Mouse (Mus musculus) heart, embryonic 13.5 days (tissue): Measurements from ENCODE around the gene Trp53i11. TPM values are rescaled to one million over a fixed set of nuclear protein-coding genes. Genes with fewer than 3 reads are reported as not detected.

Experiments used
- ATAC-seq: fragments of 200-750 bp; cut with Nextera tagmentation; 2 replicates; pipeline ENCODE4 v1.8.0; 2017; ENCODE audit warnings: moderate TSS enrichment; ENCODE audit not compliant: insufficient number of reproducible peaks, low FRiP score, low TSS enrichment; ENCODE audit errors: extremely low read depth
- H3K27ac ChIP-seq: fragments of 300-500 bp; sonication (generic); replicated peaks from 2 replicates; pipeline ENCODE4 v1.5.1; 2015; ENCODE audit warnings: moderate library complexity, mild to moderate bottlenecking, inconsistent platforms
- H3K27me3 ChIP-seq: fragments of 300-500 bp; sonication (generic); replicated peaks from 2 replicates; pipeline ENCODE4 v1.6.1; 2015; ENCODE audit warnings: mild to moderate bottlenecking, inconsistent platforms
- H3K36me3 ChIP-seq: fragments of 300-500 bp; sonication (generic); 2 replicates; pipeline ENCODE4 v1.6.1; 2015; ENCODE audit warnings: mild to moderate bottlenecking, inconsistent platforms
- H3K4me1 ChIP-seq: fragments of 300-500 bp; sonication (generic); 2 replicates; pipeline ENCODE4 v1.6.1; 2015; ENCODE audit warnings: inconsistent platforms
- H3K4me2 ChIP-seq: fragments of 300-500 bp; sonication (generic); 2 replicates; pipeline ENCODE4 v1.6.1; 2015; ENCODE audit warnings: inconsistent platforms, mild to moderate bottlenecking, moderate library complexity
- H3K4me3 ChIP-seq: fragments of 300-500 bp; sonication (generic); 2 replicates; pipeline ENCODE4 v1.5.1; 2015; ENCODE audit warnings: moderate library complexity, mild to moderate bottlenecking, inconsistent platforms
- H3K9ac ChIP-seq: fragments of 300-500 bp; sonication (generic); 2 replicates; pipeline ENCODE4 v1.6.1; 2015; ENCODE audit warnings: inconsistent platforms, mild to moderate bottlenecking, moderate library complexity
- H3K9me3 ChIP-seq: fragments of 300-500 bp; sonication (generic); 2 replicates; pipeline ENCODE4 v1.6.1; 2016; ENCODE audit warnings: inconsistent platforms
- WGBS: fragments of 180-500 bp; shearing (Covaris S2); methylation state at CpG from one replicate; pipeline ENCODE4 v1.1.7; 2015; ENCODE audit warnings: mixed read lengths; 5-methylcytosine and 5-hydroxymethylcytosine counted together
- polyA plus RNA-seq: library from polyadenylated mRNA; unstranded; fragments of >200 nt; fragmentation: Nextera tagmentation; extraction: Ambion mirVana; gene quantifications from 2 replicates; pipeline ENCODE4 v1.2.1, GENCODE M21; 2015

The Trp53i11 gene
- polyA plus RNA-seq, 1 experiment from 2014 or later = 24.5 TPM

GRCm38 (mm10) chr2:93220447-93220846 lies 33.1 kb downstream of the Trp53i11 start:
- Histone ChIP-seq H3K4me1 (peaks cover 43% of the 10 kb centered on the region), H3K4me2 (no peak overlapping the region), H3K4me3 (no peak overlapping the region), H3K36me3 (peaks cover 29% of the 10 kb centered on the region), H3K9me3 (no peaks in the 10 kb centered on the region), H3K27me3 (no peaks in the 10 kb centered on the region), H3K27ac (no peak overlapping the region), H3K9ac (no peak overlapping the region)
- WGBS = 60% methylated on average over 5 of the region's 5 CpGs
- ATAC-seq = no peak

- Histone ChIP-seq H3K9me3 (no peaks in the 10 kb centered on the region), H3K9ac (no peak overlapping the region), H3K4me1 (peaks cover 44% of the 10 kb centered on the region), H3K27ac (no peak overlapping the region), H3K4me3 (no peak overlapping the region), H3K36me3 (peaks cover 23% of the 10 kb centered on the region), H3K27me3 (no peaks in the 10 kb centered on the region), H3K4me2 (no peak overlapping the region)
- no peak for ATAC-seq
- 34% methylated on average over 6 of the region's 6 CpGs for WGBS
These were observed 36.1 kb downstream of the Trp53i11 start for GRCm38 (mm10) chr2:93223463-93223862.

- no peaks in the 10 kb centered on the region for H3K27me3 ChIP-seq
- WGBS = 27% methylated on average over 19 of the region's 20 CpGs
- no peak for ATAC-seq
- no peaks in the 10 kb centered on the region for H3K9me3 ChIP-seq
- H3K9ac ChIP-seq = 0 out of 2 replicates have a peak overlapping the region, but pooled peaks have one; percentile 30
- H3K27ac ChIP-seq = no peak overlapping the region
- H3K4me3 ChIP-seq = no peak overlapping the region
- peaks cover 13% of the 10 kb centered on the region for H3K36me3 ChIP-seq
- H3K4me1 ChIP-seq = peaks cover 54% of the 10 kb centered on the region
- peak overlapping the region; percentile 18; the same call in 1 of the 2 replicates for H3K4me2 ChIP-seq
These were observed 39.6 kb downstream of the Trp53i11 start for GRCm38 (mm10) chr2:93226606-93227595.

- peaks cover 59% of the 10 kb centered on the region for H3K4me1 ChIP-seq
- H3K27me3 ChIP-seq = no peaks in the 10 kb centered on the region
- peaks cover 5% of the 10 kb centered on the region for H3K36me3 ChIP-seq
- no peak overlapping the region for H3K4me2 ChIP-seq
- peak overlapping the region; percentile 65 for H3K9ac ChIP-seq
- no peak for ATAC-seq
- H3K27ac ChIP-seq = peak overlapping the region; percentile 45; the same call in 1 of the 2 replicates
- 64% methylated on average over 9 of the region's 9 CpGs for WGBS
- H3K9me3 ChIP-seq = no peaks in the 10 kb centered on the region
- H3K4me3 ChIP-seq = no peak overlapping the region
These were observed 40.5 kb downstream of the Trp53i11 start for GRCm38 (mm10) chr2:93227713-93228479.

- ATAC-seq = no peak
- Histone ChIP-seq H3K9me3 (no peaks in the 10 kb centered on the region), H3K4me3 (no peak overlapping the region), H3K27me3 (no peaks in the 10 kb centered on the region), H3K4me1 (peaks cover 54% of the 10 kb centered on the region), H3K36me3 (peaks cover 5% of the 10 kb centered on the region), H3K4me2 (no peak overlapping the region), H3K27ac (peak overlapping the region; percentile 45; the same call in 1 of the 2 replicates), H3K9ac (peak overlapping the region; percentile 65)
- 17% methylated on average over 5 of the region's 5 CpGs for WGBS
These were observed 41.1 kb downstream of the Trp53i11 start for GRCm38 (mm10) chr2:93228480-93228824.

- Histone ChIP-seq H3K4me3 (no peak overlapping the region), H3K9me3 (no peaks in the 10 kb centered on the region), H3K27me3 (no peaks in the 10 kb centered on the region), H3K36me3 (peaks cover 13% of the 10 kb centered on the region), H3K9ac (no peak overlapping the region), H3K4me2 (no peak overlapping the region), H3K27ac (no peak overlapping the region), H3K4me1 (peaks cover 49% of the 10 kb centered on the region)
- WGBS = 35% methylated on average over 1 of the region's 1 CpGs
- ATAC-seq = no peak
These were observed 44.8 kb downstream of the Trp53i11 start for GRCm38 (mm10) chr2:93232141-93232540.

- no peak overlapping the region; the same call in 1 of the 2 replicates for H3K9ac ChIP-seq
- H3K36me3 ChIP-seq = peaks cover 12% of the 10 kb centered on the region
- H3K27me3 ChIP-seq = no peaks in the 10 kb centered on the region
- H3K4me2 ChIP-seq = no peak overlapping the region
- WGBS = 56% methylated on average over 1 of the region's 1 CpGs
- no peak overlapping the region for H3K27ac ChIP-seq
- ATAC-seq = no peak
- no peaks in the 10 kb centered on the region for H3K9me3 ChIP-seq
- H3K4me3 ChIP-seq = no peak overlapping the region
- H3K4me1 ChIP-seq = peaks cover 44% of the 10 kb centered on the region
These were observed 49.7 kb downstream of the Trp53i11 start for GRCm38 (mm10) chr2:93237055-93237454.

- H3K36me3 ChIP-seq = peaks cover 12% of the 10 kb centered on the region
- H3K27me3 ChIP-seq = no peaks in the 10 kb centered on the region
- H3K9me3 ChIP-seq = no peaks in the 10 kb centered on the region
- H3K4me2 ChIP-seq = no peak overlapping the region
- no peak overlapping the region for H3K4me3 ChIP-seq
- H3K27ac ChIP-seq = no peak overlapping the region
- H3K4me1 ChIP-seq = peaks cover 42% of the 10 kb centered on the region
- WGBS = 70% methylated on average over 6 of the region's 6 CpGs
- ATAC-seq = no peak
- no peak overlapping the region for H3K9ac ChIP-seq
These were observed 51.5 kb downstream of the Trp53i11 start for GRCm38 (mm10) chr2:93238864-93239263.

GRCm38 (mm10) chr2:93242166-93242565 lies 54.8 kb downstream of the Trp53i11 start:
- H3K4me1 ChIP-seq = peaks cover 45% of the 10 kb centered on the region
- H3K27ac ChIP-seq = no peak overlapping the region
- 76% methylated on average over 5 of the region's 5 CpGs for WGBS
- H3K9me3 ChIP-seq = no peaks in the 10 kb centered on the region
- no peak overlapping the region for H3K4me2 ChIP-seq
- no peak overlapping the region for H3K9ac ChIP-seq
- H3K27me3 ChIP-seq = no peaks in the 10 kb centered on the region
- H3K36me3 ChIP-seq = peaks cover 7% of the 10 kb centered on the region; the same call in 1 of the 2 replicates
- H3K4me3 ChIP-seq = no peak overlapping the region
- ATAC-seq = no peak

GRCm38 (mm10) chr2:93243439-93244089 lies 56.2 kb downstream of the Trp53i11 start:
- WGBS = 76% methylated on average over 11 of the region's 11 CpGs

GRCm38 (mm10) chr2:93244090-93244443 lies 56.7 kb downstream of the Trp53i11 start:
- Histone ChIP-seq H3K9ac (no peak overlapping the region), H3K4me2 (no peak overlapping the region), H3K4me3 (no peak overlapping the region), H3K36me3 (peaks cover 4% of the 10 kb centered on the region; the same call in 1 of the 2 replicates), H3K27me3 (no peaks in the 10 kb centered on the region), H3K9me3 (no peaks in the 10 kb centered on the region), H3K27ac (no peak overlapping the region), H3K4me1 (peaks cover 26% of the 10 kb centered on the region)
- WGBS = 73% methylated on average over 8 of the region's 8 CpGs
- ATAC-seq = no peak

More at GRCm38 (mm10) chr2:93243439-93244089, 56.2 kb downstream of the Trp53i11 start:
- Histone ChIP-seq H3K9me3 (no peaks in the 10 kb centered on the region), H3K36me3 (peaks cover 4% of the 10 kb centered on the region; the same call in 1 of the 2 replicates), H3K27ac (no peak overlapping the region), H3K4me1 (peaks cover 31% of the 10 kb centered on the region), H3K27me3 (no peaks in the 10 kb centered on the region), H3K9ac (no peak overlapping the region), H3K4me3 (no peak overlapping the region), H3K4me2 (no peak overlapping the region)
- no peak for ATAC-seq
